Comparison of ENCODE assay signal across 11 mouse cellular contexts in genomic region chr2:167982646-167983045, GRCm38 (mm10). TPM values are rescaled to one million over a fixed set of nuclear protein-coding genes. Genes with fewer than 3 reads are reported as not detected.
DNase-seq lines count a peak whose midpoint lies in the region; ATAC-seq and TF ChIP-seq lines count a peak whose summit lies in the region.
"Had no signal": no experiment of that assay in that cellular context is flagged by ENCODE, and none has a peak within 500 bp of the region (broad histone marks: within the 10 kb centered on the region; RNA-seq: fewer than 3 reads in every experiment).

No protein-coding gene starts in this region.

- no peak overlapping the region for H3K4me2 ChIP-seq in liver, embryonic 11.5 days
- no peak overlapping the region for H3K4me2 ChIP-seq in hindbrain, embryonic 13.5 days
- no peak overlapping the region for H3K4me2 ChIP-seq in midbrain, embryonic 11.5 days
- H3K4me2 ChIP-seq: hindbrain, embryonic 14.5 days; neural tube, embryonic 12.5 days had no signal

- DNase-seq in gastrocnemius, adult 2 months = no peak
- DNase-seq in gastrocnemius, postnatal 36 days = no peak
- peak; percentile 64 for DNase-seq in liver
- no peak for DNase-seq in liver, embryonic 11.5 days (ENCODE audit: low spot score)
- DNase-seq in lung, postnatal 36 days = peak; percentile 80
- no peak for DNase-seq in midbrain, embryonic 11.5 days (ENCODE audit: low spot score, missing footprints)
- DNase-seq: layer of hippocampus, postnatal 36 days had no signal

- H3K9me3 ChIP-seq in liver, embryonic 11.5 days (ENCODE audit: control insufficient read depth, low read length) = no peaks in the 10 kb centered on the region
- H3K9me3 ChIP-seq in hindbrain, embryonic 13.5 days = no peaks in the 10 kb centered on the region
- H3K9me3 ChIP-seq in midbrain, embryonic 11.5 days (ENCODE audit: control insufficient read depth, low read length) = no peaks in the 10 kb centered on the region
- H3K9me3 ChIP-seq: neural tube, embryonic 12.5 days had no signal

- peaks cover 17% of the 10 kb centered on the region for H3K4me1 ChIP-seq in liver, embryonic 11.5 days (replicated peaks; ENCODE audit: control insufficient read depth, insufficient read depth, low read length)
- no peaks in the 10 kb centered on the region for H3K4me1 ChIP-seq in cortical plate, adult 2 months (ENCODE audit: control insufficient read depth, insufficient read depth, low read length)
- peaks cover 5% of the 10 kb centered on the region for H3K4me1 ChIP-seq in hindbrain, embryonic 13.5 days (replicated peaks)
- no peaks in the 10 kb centered on the region for H3K4me1 ChIP-seq in midbrain, embryonic 11.5 days (ENCODE audit: control insufficient read depth, insufficient read depth, low read length)
- H3K4me1 ChIP-seq: neural tube, embryonic 12.5 days had no signal

- H3K27ac ChIP-seq in gastrocnemius, adult 2 months = no peak overlapping the region
- H3K27ac ChIP-seq in liver, embryonic 11.5 days (ENCODE audit: low read depth, low read length) = no peak overlapping the region
- no peak overlapping the region for H3K27ac ChIP-seq in cortical plate, adult 2 months (ENCODE audit: insufficient read depth, low read length)
- H3K27ac ChIP-seq in hindbrain, embryonic 13.5 days = no peak overlapping the region
- H3K27ac ChIP-seq in midbrain, embryonic 11.5 days (ENCODE audit: low read depth, low read length) = no peak overlapping the region
- H3K27ac ChIP-seq: hindbrain, embryonic 14.5 days; neural tube, embryonic 12.5 days had no signal

- peaks cover 8% of the 10 kb centered on the region for H3K36me3 ChIP-seq in liver, embryonic 11.5 days (ENCODE audit: control insufficient read depth, insufficient read depth, low read length)
- peaks cover 27% of the 10 kb centered on the region for H3K36me3 ChIP-seq in hindbrain, embryonic 13.5 days
- 0 out of 2 replicates have a peak, but pooled peaks cover 9% of the 10 kb centered on the region for H3K36me3 ChIP-seq in midbrain, embryonic 11.5 days (ENCODE audit: control insufficient read depth, insufficient read depth, low read length)

- TF ChIP-seq POLR2A in cortical plate, adult 2 months (IDR thresholded peaks at IDR 0.05; ENCODE audit: extremely low read depth, insufficient read depth, low read length) = no peak

- no peak overlapping the region for H3K9ac ChIP-seq in liver, embryonic 11.5 days (ENCODE audit: low read depth, low read length)
- H3K9ac ChIP-seq in hindbrain, embryonic 13.5 days = no peak overlapping the region
- H3K9ac ChIP-seq in midbrain, embryonic 11.5 days (ENCODE audit: low read length) = no peak overlapping the region
- H3K9ac ChIP-seq: hindbrain, embryonic 14.5 days; neural tube, embryonic 12.5 days had no signal

- H3K27me3 ChIP-seq in liver, embryonic 11.5 days (replicated peaks; ENCODE audit: control insufficient read depth, insufficient read depth, low read length) = no peaks in the 10 kb centered on the region
- H3K27me3 ChIP-seq in hindbrain, embryonic 13.5 days = peaks cover 3% of the 10 kb centered on the region; the same call in 1 of the 2 replicates
- H3K27me3 ChIP-seq in midbrain, embryonic 11.5 days (ENCODE audit: control insufficient read depth, insufficient read depth, low read length) = no peaks in the 10 kb centered on the region
- H3K27me3 ChIP-seq: neural tube, embryonic 12.5 days had no signal

- H3K4me3 ChIP-seq in gastrocnemius, adult 2 months = no peak overlapping the region
- H3K4me3 ChIP-seq in liver, embryonic 11.5 days (ENCODE audit: low read depth, low read length) = no peak overlapping the region
- no peak overlapping the region for H3K4me3 ChIP-seq in cortical plate, adult 2 months (ENCODE audit: insufficient read depth, low read length)
- H3K4me3 ChIP-seq in hindbrain, embryonic 13.5 days = no peak overlapping the region
- no peak overlapping the region for H3K4me3 ChIP-seq in midbrain, embryonic 11.5 days (ENCODE audit: low read depth, low read length)
- H3K4me3 ChIP-seq: neural tube, embryonic 12.5 days had no signal

- 62% methylated on average over 9 of the region's 9 CpGs for WGBS in liver, embryonic 11.5 days
- WGBS in hindbrain, embryonic 13.5 days = 62% methylated on average over 9 of the region's 9 CpGs
- 61% methylated on average over 9 of the region's 9 CpGs for WGBS in midbrain, embryonic 11.5 days

- ATAC-seq in liver, embryonic 11.5 days (replicated peaks; ENCODE audit: low FRiP score) = no peak
- no peak for ATAC-seq in hindbrain, embryonic 13.5 days (ENCODE audit: low FRiP score)
- no peak for ATAC-seq in midbrain, embryonic 11.5 days (ENCODE audit: low FRiP score)

- intact Hi-C loops in gastrocnemius, adult 2 months (cut with DNase I) = loop anchor here (10.0 kb wide), 1 partner anchor 78 kb away; no protein-coding TSS in a partner anchor
- intact Hi-C loops in gastrocnemius, postnatal 36 days (cut with DNase I) = no loop called here

- peak; percentile 46 for TF ChIP-seq CTCF in gastrocnemius, adult 2 months (IDR thresholded peaks at IDR 0.05)
- TF ChIP-seq CTCF in cortical plate, adult 2 months (IDR thresholded peaks at IDR 0.05; ENCODE audit: extremely low read depth, insufficient read depth, low read length) = 0 out of 2 replicates have a peak, but pooled peaks have one; percentile 16

RNA-seq across cellular contexts. Expression of gene Ripor3, which starts 27.8 kb away (rescaled TPM):
- total RNA-seq in gastrocnemius, adult 2 months (2021) = under 1 TPM; 0.20 to 0.33 TPM
- total RNA-seq in gastrocnemius, postnatal 36 days (2021) = under 1 TPM; 0.39 to 0.64 TPM
- polyA plus RNA-seq in liver, embryonic 11.5 days (2014; fragmentation: Nextera tagmentation; extraction: Ambion mirVana) = 3.1 and 3.6 TPM in 2 replicates
- 0.40 and 0.50 TPM in 2 replicates for polyA plus RNA-seq in cortical plate, adult 2 months (2012; rRNA removed)
- polyA plus RNA-seq in hindbrain, embryonic 13.5 days (2015; fragmentation: Nextera tagmentation; extraction: Ambion mirVana) = 0.26 and 0.31 TPM in 2 replicates
- polyA plus RNA-seq in midbrain, embryonic 11.5 days (2014; fragmentation: Nextera tagmentation; extraction: Ambion mirVana) = 0.57 and 0.75 TPM in 2 replicates

RNA-seq across cellular contexts. Expression of gene Ptpn1, which starts 50.8 kb away (rescaled TPM):
- 10 to 100 TPM; 15.4 to 19.6 TPM for total RNA-seq in gastrocnemius, adult 2 months (2021)
- total RNA-seq in gastrocnemius, postnatal 36 days (2021) = 10 to 100 TPM; 12.5 to 14.9 TPM
- 50.7 and 53.6 TPM in 2 replicates for polyA plus RNA-seq in liver, embryonic 11.5 days (2014; fragmentation: Nextera tagmentation; extraction: Ambion mirVana)
- polyA plus RNA-seq in cortical plate, adult 2 months (2012; rRNA removed) = 36.1 and 37.2 TPM in 2 replicates
- polyA plus RNA-seq in hindbrain, embryonic 13.5 days (2015; fragmentation: Nextera tagmentation; extraction: Ambion mirVana) = 96.3 and 98.0 TPM in 2 replicates
- polyA plus RNA-seq in midbrain, embryonic 11.5 days (2014; fragmentation: Nextera tagmentation; extraction: Ambion mirVana) = 89.8 and 92.6 TPM in 2 replicates

Comparison
In these comparisons a context has a peak if more than half of its experiments do, and no peak if none do; other contexts are left out.
1. DNase-seq: peak in liver (single experiment) and lung, postnatal 36 days (single experiment); none in gastrocnemius, adult 2 months (single experiment), gastrocnemius, postnatal 36 days (0 of 2), liver, embryonic 11.5 days (single experiment) and midbrain, embryonic 11.5 days (single experiment).